Mouse (Mus musculus): Measurements from ENCODE around the gene Magi2. TPM values are rescaled to one million over a fixed set of nuclear protein-coding genes. Genes with fewer than 3 reads are reported as not detected.
A peak's percentile ranks its signal among the peaks of the same experiment; 100 is the strongest.
"Not testable (repeated sequence)": the region's sequence is repeated elsewhere in the genome, so short reads cannot be mapped to it uniquely, and the experiment has no call there.

Magi2 gene
- polyA plus RNA-seq, 1 experiment from 2014 or later = 3.8 TPM

DNA sequence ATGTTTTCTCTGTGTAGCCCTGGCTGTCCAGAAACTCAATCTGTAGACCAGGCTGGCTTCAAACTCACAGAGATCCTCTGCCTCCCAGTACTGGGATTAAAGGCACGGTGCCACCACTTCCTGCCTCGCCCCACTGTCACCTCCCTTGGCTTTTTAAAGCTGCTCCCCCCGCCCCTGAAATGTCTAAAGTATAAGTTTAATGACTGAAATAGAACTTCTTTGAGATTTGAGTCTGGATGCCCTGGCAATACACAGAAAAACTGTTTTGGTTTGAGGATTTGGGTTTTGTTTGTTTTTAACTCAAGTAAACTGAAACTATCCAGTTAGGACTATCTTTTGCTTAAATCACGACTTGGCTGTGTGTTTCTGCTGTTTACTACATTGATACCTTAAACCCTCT lies 1478.0 kb downstream of the Magi2 start:
- Histone ChIP-seq H3K27ac (replicated peaks; ENCODE audit: low read depth, low read length) (no peak overlapping the region), H3K27me3 (replicated peaks; ENCODE audit: control insufficient read depth, insufficient read depth, low read length) (no peaks in the 10 kb centered on the region), H3K4me3 (ENCODE audit: low read depth, low read length) (no peak overlapping the region), H3K9me3 (ENCODE audit: control insufficient read depth, low read length) (no peaks in the 10 kb centered on the region), H3K9ac (ENCODE audit: low read depth, low read length) (no peak overlapping the region), H3K4me1 (ENCODE audit: control insufficient read depth, insufficient read depth, low read length) (peaks cover 4% of the 10 kb centered on the region; the same call in 1 of the 2 replicates), H3K36me3 (ENCODE audit: control insufficient read depth, insufficient read depth, low read length) (no peaks in the 10 kb centered on the region), H3K4me2 (ENCODE audit: low read depth, low read length) (no peak overlapping the region)
- no peak for DNase-seq (ENCODE audit: low spot score)
- no peak for ATAC-seq (ENCODE audit: low read depth)
- 53% methylated on average over 4 of the region's 4 CpGs for WGBS

DNA sequence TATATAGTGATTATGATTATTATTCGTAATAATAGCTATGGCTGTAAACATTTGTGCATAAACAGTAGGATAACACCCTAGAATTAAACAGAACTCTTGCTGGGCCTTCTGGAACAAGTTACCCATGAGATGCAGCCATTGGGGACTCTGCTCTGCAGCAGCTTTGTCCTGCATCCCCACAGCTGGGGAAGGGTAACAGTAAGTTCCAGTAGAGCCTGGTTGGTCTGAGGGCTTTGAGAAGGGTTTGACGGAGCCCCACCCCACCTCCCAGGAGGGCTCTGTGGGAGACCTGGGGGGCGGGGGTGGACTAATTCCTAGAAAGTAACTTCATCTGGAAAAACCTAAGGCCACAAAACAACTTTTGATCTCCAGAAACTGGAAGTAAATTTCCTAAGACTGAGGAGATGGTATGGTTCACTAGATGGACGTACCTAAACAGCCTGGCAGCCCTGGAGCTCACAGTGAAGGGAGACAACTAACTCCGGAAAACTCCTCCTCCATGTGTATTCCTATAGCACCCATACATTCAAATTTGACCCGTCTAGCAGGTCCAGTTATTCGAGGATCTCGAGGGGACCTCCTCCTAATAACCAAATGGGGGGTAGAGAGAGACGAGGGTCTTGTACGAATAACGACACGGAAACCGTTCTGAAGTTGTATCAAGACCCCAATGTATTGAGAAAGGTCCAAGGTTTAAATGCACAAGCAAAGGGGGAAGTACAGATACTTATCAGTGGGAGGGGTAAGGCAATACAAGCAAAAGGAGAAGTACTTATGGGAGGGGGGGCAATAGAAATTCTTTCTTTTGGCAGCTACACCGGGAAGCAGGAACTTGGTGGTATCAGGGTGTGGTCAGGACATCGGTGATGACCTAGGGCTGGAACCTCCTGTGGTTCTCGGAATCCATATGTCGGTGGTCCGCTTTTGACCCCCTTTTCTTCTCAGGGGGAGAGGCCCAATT lies 1479.8 kb downstream of the Magi2 start:
- not testable (repeated sequence) for H3K4me2 ChIP-seq (ENCODE audit: low read depth, low read length); H3K9ac ChIP-seq (ENCODE audit: low read depth, low read length); H3K36me3 ChIP-seq (ENCODE audit: control insufficient read depth, insufficient read depth, low read length); H3K9me3 ChIP-seq (ENCODE audit: control insufficient read depth, low read length); DNase-seq (ENCODE audit: low spot score); H3K27me3 ChIP-seq (replicated peaks; ENCODE audit: control insufficient read depth, insufficient read depth, low read length); H3K4me1 ChIP-seq (ENCODE audit: control insufficient read depth, insufficient read depth, low read length); ATAC-seq (ENCODE audit: low read depth); H3K4me3 ChIP-seq (ENCODE audit: low read depth, low read length); H3K27ac ChIP-seq (replicated peaks; ENCODE audit: low read depth, low read length)
- WGBS = 78% methylated on average over 9 of the region's 18 CpGs

DNA sequence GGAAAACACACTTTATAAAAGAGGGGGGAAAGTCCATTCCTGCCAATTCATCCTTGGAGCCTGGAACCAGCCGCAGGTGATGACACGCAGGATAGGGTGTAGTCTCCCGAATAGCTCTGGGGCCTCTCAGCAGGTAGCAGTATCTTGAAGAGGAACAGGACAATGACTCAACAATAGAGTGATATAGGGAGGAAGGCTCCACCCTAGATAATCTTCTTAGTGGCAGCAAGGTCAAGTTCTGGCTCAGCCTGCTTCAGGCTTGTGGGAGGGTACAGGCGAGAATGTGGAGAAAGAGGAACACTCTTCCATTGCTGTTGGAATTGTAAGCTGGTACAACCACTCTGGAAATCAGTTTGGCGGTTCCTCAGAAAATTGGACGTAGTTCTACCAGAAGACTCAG lies 1484.0 kb downstream of the Magi2 start:
- not testable (repeated sequence) for H3K27ac ChIP-seq (replicated peaks; ENCODE audit: low read depth, low read length); H3K4me1 ChIP-seq (ENCODE audit: control insufficient read depth, insufficient read depth, low read length); H3K36me3 ChIP-seq (ENCODE audit: control insufficient read depth, insufficient read depth, low read length); H3K9ac ChIP-seq (ENCODE audit: low read depth, low read length); H3K4me2 ChIP-seq (ENCODE audit: low read depth, low read length); H3K4me3 ChIP-seq (ENCODE audit: low read depth, low read length); H3K27me3 ChIP-seq (replicated peaks; ENCODE audit: control insufficient read depth, insufficient read depth, low read length); ATAC-seq (ENCODE audit: low read depth); DNase-seq (ENCODE audit: low spot score); H3K9me3 ChIP-seq (ENCODE audit: control insufficient read depth, low read length)
- 86% methylated on average over 6 of the region's 6 CpGs for WGBS

DNA sequence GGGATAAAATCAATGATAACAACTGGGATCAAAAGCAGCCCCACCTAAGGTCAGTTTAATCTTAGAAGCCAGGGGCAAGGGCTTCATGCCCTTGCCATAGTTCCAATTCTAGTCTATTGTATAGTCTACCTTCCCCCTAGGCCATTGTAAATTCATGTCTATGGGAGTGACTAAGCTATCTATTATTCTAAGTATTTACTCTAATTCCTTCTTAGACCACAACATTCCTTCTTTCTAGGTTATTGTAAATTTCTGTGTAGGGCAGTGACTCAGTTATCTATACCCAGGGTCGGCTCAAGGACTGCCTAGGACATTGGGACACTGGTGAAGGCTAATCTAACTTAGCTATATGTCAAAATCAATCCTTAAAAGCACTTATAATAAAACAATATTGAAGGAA lies 1487.8 kb downstream of the Magi2 start:
- not testable (repeated sequence) for H3K4me1 ChIP-seq (ENCODE audit: control insufficient read depth, insufficient read depth, low read length); H3K27ac ChIP-seq (replicated peaks; ENCODE audit: low read depth, low read length); H3K9ac ChIP-seq (ENCODE audit: low read depth, low read length); H3K4me2 ChIP-seq (ENCODE audit: low read depth, low read length); H3K27me3 ChIP-seq (replicated peaks; ENCODE audit: control insufficient read depth, insufficient read depth, low read length); H3K4me3 ChIP-seq (ENCODE audit: low read depth, low read length); ATAC-seq (ENCODE audit: low read depth); H3K9me3 ChIP-seq (ENCODE audit: control insufficient read depth, low read length); H3K36me3 ChIP-seq (ENCODE audit: control insufficient read depth, insufficient read depth, low read length); DNase-seq (ENCODE audit: low spot score)
- 85% methylated on average over 1 of the region's 1 CpGs for WGBS

DNA sequence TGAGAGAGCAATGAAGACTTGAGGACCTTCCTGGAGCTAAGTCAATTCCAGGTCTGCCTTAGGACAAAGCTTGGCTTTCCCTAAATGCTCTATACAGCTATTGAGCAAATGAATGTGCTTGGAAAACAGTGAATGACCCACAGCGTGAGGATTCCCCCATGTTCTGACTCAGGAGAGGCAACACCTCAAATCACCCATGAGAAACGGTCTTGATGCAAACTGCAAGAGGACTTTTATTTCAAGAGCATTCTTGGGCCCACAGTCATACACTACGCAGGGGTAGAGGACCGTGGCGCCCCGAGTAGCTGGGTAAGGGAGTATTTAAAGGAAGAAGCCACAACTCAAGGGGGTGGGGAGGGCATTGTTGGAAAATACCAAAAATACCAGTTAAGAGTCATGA lies 1489.1 kb downstream of the Magi2 start:
- H3K9me3 ChIP-seq (ENCODE audit: control insufficient read depth, low read length); H3K4me1 ChIP-seq (ENCODE audit: control insufficient read depth, insufficient read depth, low read length); H3K27me3 ChIP-seq (replicated peaks; ENCODE audit: control insufficient read depth, insufficient read depth, low read length); H3K27ac ChIP-seq (replicated peaks; ENCODE audit: low read depth, low read length); H3K4me2 ChIP-seq (ENCODE audit: low read depth, low read length); ATAC-seq (ENCODE audit: low read depth); H3K36me3 ChIP-seq (ENCODE audit: control insufficient read depth, insufficient read depth, low read length); H3K9ac ChIP-seq (ENCODE audit: low read depth, low read length); DNase-seq (ENCODE audit: low spot score); H3K4me3 ChIP-seq (ENCODE audit: low read depth, low read length): not testable (repeated sequence)
- 89% methylated on average over 6 of the region's 6 CpGs for WGBS

DNA sequence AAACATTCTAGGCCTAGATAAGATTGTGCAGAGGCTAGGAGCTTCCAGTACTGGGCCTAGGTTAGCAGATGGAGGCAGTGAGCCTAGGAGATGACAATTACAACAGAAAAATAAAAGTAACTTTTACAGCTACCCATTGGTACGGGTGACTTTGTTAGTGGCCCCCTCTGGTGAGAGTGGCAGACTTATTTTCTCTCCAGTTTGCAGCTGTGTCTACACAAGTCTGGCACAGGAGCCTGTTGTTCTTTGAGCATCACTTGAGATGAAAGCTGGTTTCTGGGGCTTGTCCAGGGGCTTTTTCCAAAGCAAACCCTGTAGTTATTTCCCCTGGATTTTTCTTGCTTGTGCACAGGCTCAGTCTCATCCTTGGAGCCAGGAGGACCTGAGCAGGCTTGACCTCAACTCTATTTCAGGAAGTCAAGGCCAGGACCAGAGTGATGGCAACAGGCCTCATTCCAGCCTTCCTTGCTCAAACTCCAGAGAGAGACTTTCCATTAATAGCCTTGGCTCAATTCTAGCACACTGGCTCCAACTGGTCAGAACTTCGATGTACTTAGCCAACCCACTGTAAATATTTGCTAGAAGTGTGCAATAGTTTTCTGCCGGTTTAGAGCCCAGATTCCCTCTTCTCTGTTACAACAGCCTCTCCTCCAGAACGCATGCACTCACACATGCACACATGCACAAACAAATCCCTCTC lies 1493.5 kb downstream of the Magi2 start:
- H3K36me3 ChIP-seq (ENCODE audit: control insufficient read depth, insufficient read depth, low read length) = no peaks in the 10 kb centered on the region
- no peak overlapping the region for H3K4me2 ChIP-seq (ENCODE audit: low read depth, low read length)
- no peak overlapping the region for H3K27ac ChIP-seq (replicated peaks; ENCODE audit: low read depth, low read length)
- DNase-seq (ENCODE audit: low spot score) = peak; percentile 8
- WGBS = 65% methylated on average over 4 of the region's 4 CpGs
- no peaks in the 10 kb centered on the region for H3K4me1 ChIP-seq (ENCODE audit: control insufficient read depth, insufficient read depth, low read length)
- H3K9me3 ChIP-seq (ENCODE audit: control insufficient read depth, low read length) = no peaks in the 10 kb centered on the region
- no peak overlapping the region for H3K9ac ChIP-seq (ENCODE audit: low read depth, low read length)
- ATAC-seq (ENCODE audit: low read depth) = no peak
- H3K27me3 ChIP-seq (replicated peaks; ENCODE audit: control insufficient read depth, insufficient read depth, low read length) = no peaks in the 10 kb centered on the region
- H3K4me3 ChIP-seq (ENCODE audit: low read depth, low read length) = no peak overlapping the region

DNA sequence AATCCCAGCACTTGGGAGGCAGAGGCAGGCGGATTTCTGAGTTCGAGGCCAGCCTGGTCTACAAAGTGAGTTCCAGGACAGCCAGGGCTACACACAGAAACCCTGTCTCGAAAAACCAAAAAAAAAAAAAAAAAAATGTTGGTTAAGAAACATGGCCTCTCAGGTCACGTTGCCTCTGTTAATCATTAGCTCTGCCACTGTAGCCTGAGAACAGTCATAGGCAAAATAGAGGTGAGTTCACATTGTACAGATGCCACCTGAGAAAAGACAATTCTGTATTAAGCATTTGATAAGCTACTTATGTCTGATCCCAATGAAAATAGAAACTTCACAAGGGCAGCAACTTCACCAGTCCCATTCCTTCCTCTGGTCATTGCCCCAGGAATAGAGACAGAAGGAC lies 1496.4 kb downstream of the Magi2 start:
- not testable (repeated sequence) for H3K36me3 ChIP-seq (ENCODE audit: control insufficient read depth, insufficient read depth, low read length); H3K27me3 ChIP-seq (replicated peaks; ENCODE audit: control insufficient read depth, insufficient read depth, low read length); H3K27ac ChIP-seq (replicated peaks; ENCODE audit: low read depth, low read length); H3K9ac ChIP-seq (ENCODE audit: low read depth, low read length); H3K4me1 ChIP-seq (ENCODE audit: control insufficient read depth, insufficient read depth, low read length); ATAC-seq (ENCODE audit: low read depth); DNase-seq (ENCODE audit: low spot score); H3K4me2 ChIP-seq (ENCODE audit: low read depth, low read length); H3K9me3 ChIP-seq (ENCODE audit: control insufficient read depth, low read length); H3K4me3 ChIP-seq (ENCODE audit: low read depth, low read length)
- 89% methylated on average over 4 of the region's 4 CpGs for WGBS

DNA sequence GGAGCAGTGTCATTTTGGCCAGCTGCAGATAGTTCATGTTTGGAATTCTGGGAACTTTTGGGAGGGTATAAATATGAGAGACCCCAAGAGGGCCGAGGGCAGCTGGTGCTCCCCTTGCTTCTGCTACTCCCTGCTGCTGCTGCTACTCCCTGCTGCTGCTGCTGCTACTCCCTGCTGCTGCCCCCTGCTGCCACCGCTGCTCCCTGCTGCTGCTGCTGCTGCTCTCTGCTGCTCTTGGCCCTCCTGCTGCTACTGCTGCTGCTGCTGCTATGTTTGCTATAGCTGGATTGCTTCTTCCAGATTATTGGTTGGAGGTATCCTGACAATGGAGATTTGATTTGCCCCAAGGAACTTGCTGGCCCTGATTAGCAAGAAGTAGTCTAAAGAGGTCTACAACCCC lies 1512.0 kb downstream of the Magi2 start:
- Histone ChIP-seq H3K27me3 (replicated peaks; ENCODE audit: control insufficient read depth, insufficient read depth, low read length) (no peaks in the 10 kb centered on the region), H3K4me3 (ENCODE audit: low read depth, low read length) (no peak overlapping the region), H3K36me3 (ENCODE audit: control insufficient read depth, insufficient read depth, low read length) (no peaks in the 10 kb centered on the region), H3K4me1 (ENCODE audit: control insufficient read depth, insufficient read depth, low read length) (no peaks in the 10 kb centered on the region), H3K9me3 (ENCODE audit: control insufficient read depth, low read length) (no peaks in the 10 kb centered on the region), H3K4me2 (ENCODE audit: low read depth, low read length) (no peak overlapping the region), H3K9ac (ENCODE audit: low read depth, low read length) (no peak overlapping the region), H3K27ac (replicated peaks; ENCODE audit: low read depth, low read length) (no peak overlapping the region)
- no peak for ATAC-seq (ENCODE audit: low read depth)
- no peak for DNase-seq (ENCODE audit: low spot score)
- 64% methylated on average over 2 of the region's 2 CpGs for WGBS

All from embryonic facial prominence, embryonic 14.5 days (tissue).